Mouse (Mus musculus) urinary bladder, postnatal 14 days (tissue): ENCODE results near the gene Fam83f.

Experiments used
- DNase-seq: peaks from one replicate; pipeline ENCODE4 v3.0.0; 2021; ENCODE audit warnings: low spot score

Gene Fam83f

DNA sequence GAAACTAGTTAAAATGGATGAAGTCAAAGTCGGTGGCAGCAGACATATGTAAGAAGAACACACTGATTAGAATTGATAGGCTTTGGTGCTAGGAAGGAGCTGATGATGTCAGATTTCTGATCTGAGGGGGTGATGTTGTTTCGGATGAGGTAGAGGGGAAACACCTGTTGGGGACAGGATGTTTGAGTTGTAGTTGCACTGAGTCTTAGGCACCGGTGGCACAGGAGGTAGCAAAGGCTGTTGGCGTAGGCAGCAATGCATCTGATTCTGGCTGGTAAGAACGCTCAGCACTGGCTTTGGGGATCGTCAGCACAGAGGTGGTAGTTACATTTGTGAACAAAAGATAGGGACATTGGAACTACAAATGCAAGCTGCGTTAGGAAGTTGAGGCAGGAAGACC, 72.0 kb downstream of the Fam83f start:
- no peak for DNase-seq

- no peak for DNase-seq
Measured at GRCm38 (mm10) chr15:80744667-80745422, 73.2 kb downstream of the Fam83f start.

DNA sequence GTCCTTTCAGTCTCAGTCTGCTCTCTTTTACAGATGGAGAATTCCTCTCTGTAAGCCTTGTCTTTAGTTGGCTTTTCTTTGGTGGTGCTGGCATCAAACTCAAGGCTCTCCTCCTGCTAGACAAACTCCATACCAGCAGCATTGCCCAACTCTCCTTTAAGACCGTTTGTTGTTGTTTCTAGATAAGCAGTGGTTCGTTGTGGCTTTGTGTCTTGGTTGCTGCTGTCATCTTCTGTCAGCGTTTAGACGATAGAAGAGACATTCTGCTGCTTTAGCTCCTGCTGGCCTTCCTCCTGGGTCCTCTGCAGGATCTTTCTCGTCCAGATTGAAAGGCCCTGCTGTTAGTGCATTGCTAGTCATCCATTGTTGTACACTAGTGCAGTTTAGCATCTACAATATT, 77.3 kb downstream of the Fam83f start:
- DNase-seq: no peak
